Mouse (Mus musculus): Measurements from ENCODE around the gene Coro2a. TPM values are rescaled to one million over a fixed set of nuclear protein-coding genes. Genes with fewer than 3 reads are reported as not detected.

Coro2a gene
- polyA plus RNA-seq, 1 experiment from 2014 or later: 14.5 TPM

DNA sequence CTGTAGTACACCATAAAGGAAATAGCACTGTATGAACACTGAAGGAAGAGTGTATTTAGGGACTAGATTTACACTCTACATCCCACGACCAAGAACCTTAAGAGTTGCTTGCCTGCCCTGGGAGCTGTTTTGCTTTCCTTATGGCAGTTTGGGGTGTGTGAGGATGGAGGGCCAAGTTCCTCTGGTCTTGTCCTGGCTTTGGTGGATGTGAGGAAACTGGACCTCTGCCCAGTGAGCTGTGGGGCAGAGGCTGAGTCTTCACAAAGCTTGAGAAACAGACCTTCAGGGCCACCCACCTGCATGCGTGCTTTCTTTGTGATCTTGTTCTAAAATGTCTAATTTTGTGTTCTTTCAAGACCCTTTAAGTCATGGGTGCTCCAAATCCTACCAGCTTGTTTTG is 69.5 kb downstream of the Coro2a start:
- DNase-seq (ENCODE audit: low spot score): no peak

DNA sequence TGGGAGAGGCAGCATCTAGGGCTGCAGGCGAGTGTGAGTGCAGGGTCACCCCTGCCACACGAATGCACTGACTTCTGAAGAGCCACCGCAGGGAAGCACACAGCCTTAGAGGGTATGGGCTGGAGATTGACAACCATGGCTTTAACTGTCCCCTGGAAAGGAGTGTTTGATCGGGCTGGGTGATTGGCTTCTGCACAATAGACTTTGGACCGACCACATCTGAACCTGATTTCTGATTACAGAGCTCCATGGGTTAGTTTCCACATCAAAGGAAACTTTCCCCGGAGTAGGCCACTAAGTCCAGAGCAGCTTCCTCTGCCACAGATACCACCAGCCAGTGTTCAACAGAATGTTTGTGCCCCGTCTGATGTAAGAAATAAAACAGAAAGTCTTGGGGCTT is 72.3 kb downstream of the Coro2a start:
- DNase-seq (ENCODE audit: low spot score): no peak

GRCm38 (mm10) chr4:46527558-46527926 is 74.5 kb downstream of the Coro2a start:
- DNase-seq (ENCODE audit: low spot score): no peak

GRCm38 (mm10) chr4:46526798-46527557 is 75.0 kb downstream of the Coro2a start:
- DNase-seq (ENCODE audit: low spot score): peak; percentile 62

- DNase-seq (ENCODE audit: low spot score): peak; percentile 62
Measured at GRCm38 (mm10) chr4:46526226-46526625, 75.8 kb downstream of the Coro2a start.

GRCm38 (mm10) chr4:46523324-46523723 is 78.7 kb downstream of the Coro2a start:
- no peak for DNase-seq (ENCODE audit: low spot score)

DNA sequence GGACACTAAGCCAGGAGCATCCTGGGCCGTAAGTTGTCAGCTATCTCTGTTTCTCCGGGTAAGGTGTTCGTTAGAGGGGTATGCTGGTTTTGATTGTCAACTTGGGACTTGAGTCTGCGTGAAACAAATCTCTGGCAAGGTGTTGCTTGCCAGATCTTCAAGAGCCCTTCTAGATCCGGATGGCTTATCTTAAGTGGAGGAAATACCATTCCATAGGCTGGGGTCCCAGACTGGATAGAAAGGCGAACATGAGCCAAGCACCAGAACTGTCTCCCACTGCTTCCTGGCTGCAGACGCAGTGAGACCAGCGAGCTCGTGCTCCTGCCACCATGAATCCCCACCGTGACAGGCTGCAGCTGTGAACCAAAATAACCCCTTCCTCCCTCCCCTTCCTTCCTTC is 80.5 kb downstream of the Coro2a start:
- DNase-seq (ENCODE audit: low spot score): no peak

DNA sequence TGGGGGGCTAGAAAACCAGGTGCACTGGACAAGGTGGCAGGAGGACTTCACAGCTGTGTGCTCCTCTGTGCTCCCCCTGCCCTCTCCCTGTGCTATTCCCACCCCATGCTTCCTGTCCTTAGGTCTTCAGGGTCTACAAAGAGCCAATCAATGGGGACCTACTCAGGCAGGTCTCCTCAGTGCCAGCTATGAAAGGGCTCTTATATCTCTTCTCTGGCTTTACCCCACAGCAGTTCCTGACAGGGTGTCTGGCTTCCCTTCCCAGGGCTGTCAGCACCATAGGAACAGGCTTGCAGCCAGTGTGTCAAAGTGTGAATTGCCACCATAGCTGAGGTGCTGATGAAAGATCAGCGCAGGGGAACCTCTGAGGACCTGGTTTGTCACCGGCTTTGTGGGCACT is 81.5 kb downstream of the Coro2a start:
- no peak for DNase-seq (ENCODE audit: low spot score)

DNA sequence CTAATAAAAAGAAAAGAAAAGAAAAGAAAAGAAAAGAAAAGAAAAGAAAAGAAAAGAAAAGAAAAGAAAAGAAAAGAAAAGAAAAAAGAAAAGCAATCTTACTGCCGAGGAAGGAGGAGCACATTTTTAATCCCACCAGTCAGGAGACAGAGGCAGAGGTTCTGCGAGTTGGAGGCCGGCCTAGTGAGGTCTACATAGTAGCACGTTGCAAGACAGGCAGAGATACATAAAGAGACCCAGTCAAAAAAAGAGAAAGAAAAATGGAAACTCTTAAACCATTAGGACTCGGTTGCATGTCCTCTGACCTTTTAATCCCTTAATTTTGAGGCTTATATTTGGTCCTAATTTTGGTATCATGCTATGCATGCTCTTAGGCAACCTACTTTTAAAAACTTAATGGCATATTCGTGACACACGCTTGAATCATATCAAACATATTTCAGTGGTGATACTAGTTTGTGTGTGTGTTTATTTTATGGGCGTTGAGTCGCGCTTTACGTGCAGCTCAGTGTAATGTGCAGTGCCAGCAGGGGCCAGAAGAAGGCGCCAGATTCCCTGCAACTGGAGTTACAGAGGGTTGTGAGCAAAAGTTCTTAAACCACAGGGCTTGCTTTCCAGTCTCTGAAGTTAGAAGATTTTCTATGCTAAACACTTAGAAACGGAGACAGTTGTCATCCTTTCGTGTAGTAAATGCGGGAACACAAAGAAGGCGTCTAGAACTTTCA is 94.1 kb downstream of the Coro2a start:
- DNase-seq (ENCODE audit: low spot score): peak; percentile 89

DNA sequence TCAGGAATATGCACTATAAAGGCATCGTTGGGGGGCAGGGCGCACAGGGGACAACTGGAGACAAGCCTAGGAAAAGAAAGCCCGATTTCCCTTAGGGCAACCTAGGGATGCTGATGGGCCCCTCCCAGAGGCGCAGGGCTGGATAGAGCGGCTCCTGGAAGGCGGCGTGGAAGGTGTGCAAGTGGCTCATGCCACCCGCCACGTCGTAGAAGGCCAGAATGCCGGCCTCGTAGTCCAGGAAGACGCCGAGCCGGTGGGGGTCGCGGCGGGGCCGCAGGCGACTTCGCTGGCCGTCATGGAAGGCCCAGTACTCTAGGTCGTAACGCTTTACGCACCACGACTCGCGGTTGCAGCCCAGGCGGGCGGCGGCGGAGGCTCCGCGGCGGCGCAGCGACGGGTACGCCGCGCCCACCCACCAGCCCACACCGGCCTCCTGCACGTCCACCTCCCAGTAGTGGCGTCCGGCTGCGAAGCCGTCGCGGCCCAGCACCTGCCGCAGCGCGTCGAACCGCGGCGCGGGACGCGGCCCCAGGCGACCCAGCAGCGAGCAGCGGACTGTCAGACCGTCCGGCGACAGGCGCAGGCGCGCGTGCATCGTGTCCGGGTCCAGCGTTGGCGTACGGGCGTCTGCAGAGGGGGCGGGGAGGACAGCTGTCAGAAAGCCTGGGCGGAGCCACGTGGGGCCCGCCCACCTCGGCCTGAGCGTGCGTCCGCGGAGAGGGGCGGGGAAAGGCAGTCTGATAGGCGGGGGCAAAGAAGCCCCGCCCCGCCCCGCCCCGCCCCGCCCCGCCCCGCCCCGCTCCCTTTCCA is 95.0 kb downstream of the Coro2a start:
- peak; percentile 94 for DNase-seq (ENCODE audit: low spot score)

DNA sequence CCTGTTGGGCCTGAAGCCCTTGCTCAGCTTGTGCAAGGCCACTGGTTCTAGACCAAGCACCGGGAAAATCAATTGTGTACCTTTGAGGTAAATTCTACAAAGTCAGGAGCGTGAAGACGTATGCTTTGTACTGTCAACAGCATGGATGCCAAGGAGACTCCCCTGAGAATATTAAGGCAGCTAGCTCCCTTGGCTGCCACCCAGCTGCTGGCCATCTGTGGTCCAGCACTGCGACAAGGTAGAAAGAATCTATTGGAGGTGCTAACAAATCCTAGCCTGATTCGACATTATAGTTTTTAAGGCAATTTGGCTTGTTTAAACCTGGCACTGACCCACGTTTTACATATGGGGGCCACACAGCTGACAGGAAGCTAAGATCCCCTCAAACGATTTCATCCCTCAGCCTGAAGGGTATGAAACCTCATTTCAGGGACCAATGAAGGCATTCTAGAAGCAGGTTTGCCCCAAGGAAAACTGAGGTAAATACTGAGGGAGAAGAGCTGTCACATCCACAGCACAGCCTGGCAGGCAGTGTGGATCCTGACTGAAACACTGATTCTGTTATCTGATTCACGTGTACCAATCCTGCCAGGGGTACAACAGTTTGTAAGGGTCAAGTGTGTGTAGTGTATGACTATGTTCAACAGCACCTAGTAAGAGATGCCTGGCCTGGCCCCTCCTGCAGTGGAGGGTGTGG is 96.5 kb downstream of the Coro2a start:
- no peak for DNase-seq (ENCODE audit: low spot score)

DNA sequence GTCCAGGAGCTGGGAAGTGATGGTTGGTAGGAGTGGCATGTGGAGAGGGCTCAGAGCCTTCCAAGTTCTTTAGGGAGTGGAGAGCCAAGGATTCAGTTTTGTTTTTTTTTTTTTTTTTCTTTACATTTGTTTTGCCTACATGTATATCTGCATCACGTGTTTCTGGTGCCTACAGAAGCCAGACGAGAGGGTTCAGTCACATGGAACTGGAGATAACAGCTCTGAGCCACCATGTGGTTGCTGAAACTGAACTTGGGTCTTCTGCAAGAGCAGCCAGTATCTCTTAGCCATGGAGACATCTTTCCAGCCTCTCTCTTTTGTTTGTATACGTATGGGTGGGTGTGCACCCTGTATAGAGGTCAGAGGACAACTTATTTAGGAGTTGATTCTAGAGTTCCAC is 98.1 kb downstream of the Coro2a start:
- DNase-seq (ENCODE audit: low spot score): no peak

GRCm38 (mm10) chr4:46502606-46503502 is 99.1 kb downstream of the Coro2a start:
- DNase-seq (ENCODE audit: low spot score): no peak

- peak; percentile 57 for DNase-seq (ENCODE audit: low spot score)
Measured at GRCm38 (mm10) chr4:46498976-46499375, 103.0 kb downstream of the Coro2a start.

DNA sequence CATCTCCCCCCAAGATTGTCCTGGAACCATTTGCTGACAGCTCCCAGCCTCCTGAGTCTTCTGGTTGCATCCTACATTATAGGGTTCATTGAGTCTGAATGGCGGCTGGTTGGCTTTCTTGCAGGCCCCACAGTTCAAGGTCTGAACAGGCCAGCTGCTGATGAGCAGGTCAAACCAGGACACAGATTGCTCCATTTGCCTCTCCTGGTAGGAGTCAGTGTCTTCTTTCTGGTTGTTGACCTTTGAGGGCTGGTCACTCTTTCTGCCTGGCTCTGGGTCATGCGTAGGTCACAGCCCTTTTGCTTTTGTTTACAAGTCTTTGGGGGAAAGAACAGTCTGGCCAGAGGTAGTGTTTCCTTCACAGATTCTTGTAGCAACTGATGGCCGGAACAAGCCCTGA is 103.5 kb downstream of the Coro2a start:
- no peak for DNase-seq (ENCODE audit: low spot score)

DNA sequence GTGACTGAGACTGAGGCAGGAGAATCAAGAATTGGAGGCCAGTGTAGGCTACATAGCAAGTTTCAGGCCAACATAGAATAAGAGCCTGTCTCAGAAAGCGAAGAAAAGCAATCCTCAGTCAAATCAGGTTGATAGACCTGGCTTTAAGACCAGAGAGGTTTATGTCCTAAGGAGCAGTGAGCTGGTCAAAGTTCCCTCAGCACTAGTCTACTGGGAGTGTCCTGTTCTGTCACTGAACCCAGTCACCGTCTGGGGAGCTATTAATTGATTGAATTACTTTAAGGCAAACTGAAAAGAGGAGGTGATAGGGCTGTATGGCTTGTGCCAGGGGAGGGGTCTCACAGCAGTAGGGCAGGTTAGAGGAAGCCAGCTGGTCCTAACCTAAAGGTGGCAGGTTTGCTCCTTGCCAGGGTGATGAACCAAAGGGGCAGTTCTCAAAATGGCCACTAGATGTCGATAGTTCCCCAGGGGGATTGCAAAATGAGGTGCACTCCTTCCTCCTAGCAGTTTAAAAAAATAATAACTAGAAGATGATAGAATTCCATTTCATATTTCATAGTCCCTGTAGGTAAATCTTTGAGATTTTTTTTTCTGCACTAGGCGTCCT is 104.6 kb downstream of the Coro2a start:
- peak; percentile 85 for DNase-seq (ENCODE audit: low spot score)

DNA sequence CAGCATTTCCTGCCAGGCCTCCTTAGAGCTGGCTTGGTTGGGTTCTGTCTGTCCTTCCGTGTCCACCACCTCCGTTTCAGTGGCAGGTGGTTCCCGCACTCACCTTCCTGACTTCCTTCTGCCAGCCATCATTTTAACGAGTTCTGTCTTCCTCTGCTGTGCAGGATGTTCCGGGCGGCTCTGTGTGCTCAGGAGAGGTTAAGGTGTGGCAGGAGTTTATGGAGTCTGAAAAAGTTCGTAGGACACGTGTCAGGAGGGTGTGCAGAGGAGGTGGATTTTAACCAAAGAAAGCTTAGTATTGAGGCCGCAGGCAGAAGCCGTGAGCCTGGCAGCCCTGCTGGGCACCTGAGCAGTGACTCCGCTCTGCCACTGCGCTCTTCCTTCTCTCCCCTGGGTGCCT is 106.5 kb downstream of the Coro2a start:
- no peak for DNase-seq (ENCODE audit: low spot score)

DNA sequence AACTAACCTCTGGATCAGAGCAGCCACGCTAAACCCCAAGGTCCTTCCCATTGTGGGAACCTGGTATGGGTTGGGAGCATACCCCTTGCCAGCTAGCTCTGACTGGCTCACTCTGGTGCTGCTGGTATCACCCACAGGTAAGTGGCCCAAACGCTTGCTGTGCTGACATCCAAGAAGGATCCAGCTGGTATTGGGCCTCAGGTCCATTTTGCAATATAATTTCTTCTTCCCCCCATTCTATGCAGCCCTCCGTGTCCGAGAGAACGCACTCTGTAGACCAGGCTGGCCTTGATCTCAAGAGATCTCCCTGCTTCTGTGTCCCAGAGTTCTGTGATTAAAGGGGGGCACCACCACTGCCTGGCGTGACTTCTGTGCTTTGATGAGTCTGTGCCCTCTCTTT is 108.9 kb downstream of the Coro2a start:
- no peak for DNase-seq (ENCODE audit: low spot score)

DNA sequence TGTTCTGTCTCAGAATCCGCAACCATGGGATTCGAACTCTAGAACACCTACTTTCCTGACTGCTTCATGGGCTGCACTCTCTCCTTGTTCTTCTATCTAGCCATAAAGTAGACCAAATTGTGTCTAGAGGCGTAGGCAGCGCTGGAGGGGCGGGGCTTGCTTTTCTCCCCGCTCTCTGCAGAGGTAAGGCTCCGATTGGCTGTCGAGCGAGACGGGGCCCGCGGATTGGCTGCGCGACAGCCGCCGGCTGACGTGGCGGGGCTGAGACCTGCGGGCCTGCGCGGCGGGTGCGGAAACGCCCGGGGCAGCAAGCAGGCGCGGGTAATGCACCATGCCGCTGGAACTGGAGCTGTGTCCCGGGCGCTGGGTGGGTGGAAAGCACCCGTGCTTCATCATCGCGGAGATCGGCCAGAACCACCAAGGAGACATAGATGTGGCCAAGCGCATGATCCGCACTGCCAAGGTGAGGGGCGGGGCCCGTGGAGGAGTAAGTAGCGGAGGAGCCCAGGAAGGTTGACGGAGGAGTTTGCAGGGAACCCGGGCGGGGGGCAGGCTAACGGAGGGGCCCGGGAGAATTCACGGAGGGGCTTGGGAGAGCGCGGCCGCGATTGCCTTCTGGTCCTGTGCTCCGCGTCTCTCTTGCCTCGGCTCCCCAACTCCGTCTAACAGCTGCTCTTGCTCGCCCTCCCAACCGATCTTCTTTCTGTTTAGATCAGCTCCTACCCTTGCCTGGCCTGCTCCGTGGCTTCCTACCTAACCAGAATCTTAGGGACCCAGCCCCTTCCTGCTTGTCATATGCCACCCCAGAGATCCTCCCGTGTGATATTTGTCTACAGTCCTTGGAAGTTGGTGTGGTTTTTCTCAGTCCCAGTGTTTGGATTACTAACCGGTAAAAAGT is 112.7 kb downstream of the Coro2a start, which contains the start of gene Nans:
Gene Nans (plus strand): TSS at position 221 of the 898 bp plus-strand sequence.
- peak; percentile 96 for DNase-seq (ENCODE audit: low spot score)

All from thymus, postnatal 0 days (tissue).